Mouse (Mus musculus): ENCODE measurements around the gene Egf. TPM values are rescaled to one million over a fixed set of nuclear protein-coding genes. Genes with fewer than 3 reads are reported as not detected.
A peak's percentile ranks its signal among the peaks of the same experiment; 100 is the strongest.

Egf gene
- polyA plus RNA-seq (2015; fragmentation: Nextera tagmentation; extraction: Ambion mirVana): 2.0 and 2.7 TPM in 2 replicates

GRCm38 (mm10) chr3:129754650-129755604 lies at the start of gene Egf:
Gene Egf, minus strand, starts transcription at chr3:129755316.
- H3K4me1 ChIP-seq (ENCODE audit: control insufficient read depth, insufficient read depth, low read length): peaks cover 8% of the 10 kb centered on the region; the same call in 1 of the 2 replicates
- H3K36me3 ChIP-seq (ENCODE audit: control insufficient read depth, insufficient read depth): no peaks in the 10 kb centered on the region
- peak within 1 kb of the TSS; percentile 53 for H3K9ac ChIP-seq (ENCODE audit: low read length)
- peaks cover 2% of the 10 kb centered on the region; the same call in 1 of the 2 replicates for H3K9me3 ChIP-seq (replicated peaks; ENCODE audit: control insufficient read depth, low read length)
- peak; percentile 87 for ATAC-seq (replicated peaks; ENCODE audit: extremely low read depth, insufficient read depth, low FRiP score)
- peak within 1 kb of the TSS; percentile 46 for H3K4me3 ChIP-seq (ENCODE audit: low read length)
- peak within 1 kb of the TSS; percentile 66 for H3K4me2 ChIP-seq (ENCODE audit: low read depth, low read length)
- WGBS: 9% methylated on average over 20 of the region's 20 CpGs
- peaks cover 4% of the 10 kb centered on the region; the same call in 1 of the 2 replicates for H3K27me3 ChIP-seq (ENCODE audit: control insufficient read depth, insufficient read depth, low read length)
- peak within 1 kb of the TSS; percentile 63; the same call in 1 of the 2 replicates for H3K27ac ChIP-seq (ENCODE audit: low read length)

- Histone ChIP-seq H3K4me2 (ENCODE audit: low read depth, low read length) (peak within 1 kb of the TSS; percentile 13; the same call in 1 of the 2 replicates), H3K4me3 (ENCODE audit: low read length) (no peak within 1 kb of the TSS), H3K4me1 (ENCODE audit: control insufficient read depth, insufficient read depth, low read length) (no peaks in the 10 kb centered on the region), H3K36me3 (ENCODE audit: control insufficient read depth, insufficient read depth) (no peaks in the 10 kb centered on the region), H3K27me3 (ENCODE audit: control insufficient read depth, insufficient read depth, low read length) (no peaks in the 10 kb centered on the region), H3K9me3 (replicated peaks; ENCODE audit: control insufficient read depth, low read length) (no peaks in the 10 kb centered on the region), H3K27ac (ENCODE audit: low read length) (no peak within 1 kb of the TSS), H3K9ac (ENCODE audit: low read length) (no peak within 1 kb of the TSS)
- 68% methylated on average over 10 of the region's 10 CpGs for WGBS
- ATAC-seq (replicated peaks; ENCODE audit: extremely low read depth, insufficient read depth, low FRiP score): no peak
These were observed 48.6 kb upstream of the Egf start, which contains the start of gene Lrit3 for GRCm38 (mm10) chr3:129803765-129804164. Gene Lrit3, minus strand, starts transcription at chr3:129804030.

- ATAC-seq (replicated peaks; ENCODE audit: extremely low read depth, insufficient read depth, low FRiP score): no peak
- Histone ChIP-seq H3K27me3 (ENCODE audit: control insufficient read depth, insufficient read depth, low read length) (no peaks in the 10 kb centered on the region), H3K4me2 (ENCODE audit: low read depth, low read length) (no peak overlapping the region), H3K4me3 (ENCODE audit: low read length) (no peak overlapping the region), H3K4me1 (ENCODE audit: control insufficient read depth, insufficient read depth, low read length) (no peaks in the 10 kb centered on the region), H3K27ac (ENCODE audit: low read length) (no peak overlapping the region), H3K9ac (ENCODE audit: low read length) (no peak overlapping the region), H3K9me3 (replicated peaks; ENCODE audit: control insufficient read depth, low read length) (no peaks in the 10 kb centered on the region), H3K36me3 (ENCODE audit: control insufficient read depth, insufficient read depth) (no peaks in the 10 kb centered on the region)
- 85% methylated on average over 2 of the region's 2 CpGs for WGBS
These were observed 43.9 kb upstream of the Egf start for GRCm38 (mm10) chr3:129799011-129799410.

- Histone ChIP-seq H3K27me3 (ENCODE audit: control insufficient read depth, insufficient read depth, low read length) (no peaks in the 10 kb centered on the region), H3K4me1 (ENCODE audit: control insufficient read depth, insufficient read depth, low read length) (no peaks in the 10 kb centered on the region), H3K27ac (ENCODE audit: low read length) (no peak overlapping the region), H3K9ac (ENCODE audit: low read length) (no peak overlapping the region), H3K36me3 (ENCODE audit: control insufficient read depth, insufficient read depth) (no peaks in the 10 kb centered on the region), H3K4me3 (ENCODE audit: low read length) (no peak overlapping the region), H3K4me2 (ENCODE audit: low read depth, low read length) (no peak overlapping the region), H3K9me3 (replicated peaks; ENCODE audit: control insufficient read depth, low read length) (no peaks in the 10 kb centered on the region)
- ATAC-seq (replicated peaks; ENCODE audit: extremely low read depth, insufficient read depth, low FRiP score): no peak
- 41% methylated on average over 11 of the region's 11 CpGs for WGBS
These were observed 43.4 kb upstream of the Egf start for GRCm38 (mm10) chr3:129798551-129798950.

GRCm38 (mm10) chr3:129797341-129797740 lies 42.2 kb upstream of the Egf start:
- WGBS: 72% methylated on average over 5 of the region's 5 CpGs
- no peak for ATAC-seq (replicated peaks; ENCODE audit: extremely low read depth, insufficient read depth, low FRiP score)

GRCm38 (mm10) chr3:129793801-129794200 lies 38.7 kb upstream of the Egf start:
- H3K9me3 ChIP-seq (replicated peaks; ENCODE audit: control insufficient read depth, low read length): no peaks in the 10 kb centered on the region

More at GRCm38 (mm10) chr3:129797341-129797740, 42.2 kb upstream of the Egf start:
- Histone ChIP-seq H3K36me3 (ENCODE audit: control insufficient read depth, insufficient read depth) (no peaks in the 10 kb centered on the region), H3K9ac (ENCODE audit: low read length) (no peak overlapping the region), H3K27ac (ENCODE audit: low read length) (no peak overlapping the region), H3K4me1 (ENCODE audit: control insufficient read depth, insufficient read depth, low read length) (no peaks in the 10 kb centered on the region), H3K9me3 (replicated peaks; ENCODE audit: control insufficient read depth, low read length) (no peaks in the 10 kb centered on the region), H3K4me3 (ENCODE audit: low read length) (no peak overlapping the region), H3K27me3 (ENCODE audit: control insufficient read depth, insufficient read depth, low read length) (no peaks in the 10 kb centered on the region), H3K4me2 (ENCODE audit: low read depth, low read length) (no peak overlapping the region)

GRCm38 (mm10) chr3:129782746-129783145 lies 27.6 kb upstream of the Egf start:
- H3K36me3 ChIP-seq (ENCODE audit: control insufficient read depth, insufficient read depth): no peaks in the 10 kb centered on the region
- no peak overlapping the region for H3K9ac ChIP-seq (ENCODE audit: low read length)
- no peak for ATAC-seq (replicated peaks; ENCODE audit: extremely low read depth, insufficient read depth, low FRiP score)
- peaks cover 2% of the 10 kb centered on the region; the same call in 1 of the 2 replicates for H3K9me3 ChIP-seq (replicated peaks; ENCODE audit: control insufficient read depth, low read length)
- H3K4me2 ChIP-seq (ENCODE audit: low read depth, low read length): no peak overlapping the region
- no peak overlapping the region for H3K27ac ChIP-seq (ENCODE audit: low read length)
- H3K27me3 ChIP-seq (ENCODE audit: control insufficient read depth, insufficient read depth, low read length): no peaks in the 10 kb centered on the region
- H3K4me1 ChIP-seq (ENCODE audit: control insufficient read depth, insufficient read depth, low read length): no peaks in the 10 kb centered on the region
- no peak overlapping the region for H3K4me3 ChIP-seq (ENCODE audit: low read length)
- WGBS: 90% methylated on average over 3 of the region's 3 CpGs

More at GRCm38 (mm10) chr3:129793801-129794200, 38.7 kb upstream of the Egf start:
- Histone ChIP-seq H3K4me1 (ENCODE audit: control insufficient read depth, insufficient read depth, low read length) (no peaks in the 10 kb centered on the region), H3K9ac (ENCODE audit: low read length) (no peak overlapping the region), H3K4me3 (ENCODE audit: low read length) (no peak overlapping the region), H3K27ac (ENCODE audit: low read length) (no peak overlapping the region), H3K36me3 (ENCODE audit: control insufficient read depth, insufficient read depth) (no peaks in the 10 kb centered on the region), H3K4me2 (ENCODE audit: low read depth, low read length) (no peak overlapping the region), H3K27me3 (ENCODE audit: control insufficient read depth, insufficient read depth, low read length) (no peaks in the 10 kb centered on the region)
- 81% methylated on average over 5 of the region's 5 CpGs for WGBS
- no peak for ATAC-seq (replicated peaks; ENCODE audit: extremely low read depth, insufficient read depth, low FRiP score)

- Histone ChIP-seq H3K4me2 (ENCODE audit: low read depth, low read length) (no peak overlapping the region), H3K4me3 (ENCODE audit: low read length) (no peak overlapping the region), H3K4me1 (ENCODE audit: control insufficient read depth, insufficient read depth, low read length) (no peaks in the 10 kb centered on the region), H3K27ac (ENCODE audit: low read length) (no peak overlapping the region), H3K9ac (ENCODE audit: low read length) (no peak overlapping the region), H3K27me3 (ENCODE audit: control insufficient read depth, insufficient read depth, low read length) (no peaks in the 10 kb centered on the region), H3K36me3 (ENCODE audit: control insufficient read depth, insufficient read depth) (no peaks in the 10 kb centered on the region), H3K9me3 (replicated peaks; ENCODE audit: control insufficient read depth, low read length) (peaks cover 2% of the 10 kb centered on the region; the same call in 1 of the 2 replicates)
- no peak for ATAC-seq (replicated peaks; ENCODE audit: extremely low read depth, insufficient read depth, low FRiP score)
- 59% methylated on average over 10 of the region's 10 CpGs for WGBS
These were observed 26.3 kb upstream of the Egf start for GRCm38 (mm10) chr3:129781435-129781834.

- Histone ChIP-seq H3K4me2 (ENCODE audit: low read depth, low read length) (no peak overlapping the region), H3K4me3 (ENCODE audit: low read length) (no peak overlapping the region), H3K27me3 (ENCODE audit: control insufficient read depth, insufficient read depth, low read length) (no peaks in the 10 kb centered on the region), H3K9ac (ENCODE audit: low read length) (no peak overlapping the region), H3K36me3 (ENCODE audit: control insufficient read depth, insufficient read depth) (no peaks in the 10 kb centered on the region), H3K27ac (ENCODE audit: low read length) (no peak overlapping the region), H3K4me1 (ENCODE audit: control insufficient read depth, insufficient read depth, low read length) (no peaks in the 10 kb centered on the region; the same call in 1 of the 2 replicates), H3K9me3 (replicated peaks; ENCODE audit: control insufficient read depth, low read length) (no peaks in the 10 kb centered on the region)
- WGBS: 77% methylated on average over 6 of the region's 6 CpGs
- no peak for ATAC-seq (replicated peaks; ENCODE audit: extremely low read depth, insufficient read depth, low FRiP score)
These were observed 16.1 kb upstream of the Egf start for GRCm38 (mm10) chr3:129771210-129771609.
